Mouse (Mus musculus) kidney, embryonic 15.5 days (tissue): ENCODE measurements at regions not wholly inside any gene's neighbourhood (a gene's known extent, or its start where the extent isn't known, plus 50 kb on each side); places are given as distances from the start of the nearest gene placed in this dataset.

ENCODE experiments used
- ATAC-seq: fragments of 200-750 bp; cut with Nextera tagmentation; replicated peaks from 2 replicates; pipeline ENCODE4 v1.8.0; 2017; ENCODE audit warnings: moderate TSS enrichment; ENCODE audit not compliant: low FRiP score
- H3K27ac ChIP-seq: fragments of 300-500 bp; sonication (generic); 2 replicates; pipeline ENCODE4 v1.5.1; 2015; ENCODE audit warnings: mild to moderate bottlenecking, inconsistent platforms
- H3K27me3 ChIP-seq: fragments of 300-500 bp; sonication (generic); 2 replicates; pipeline ENCODE4 v1.6.1; 2015; ENCODE audit warnings: inconsistent platforms
- H3K36me3 ChIP-seq: fragments of 300-500 bp; sonication (generic); 2 replicates; pipeline ENCODE4 v1.6.1; 2015; ENCODE audit warnings: inconsistent platforms
- H3K4me1 ChIP-seq: fragments of 300-500 bp; sonication (generic); 2 replicates; pipeline ENCODE4 v1.6.1; 2015; ENCODE audit warnings: inconsistent platforms
- H3K4me2 ChIP-seq: fragments of 300-500 bp; sonication (generic); 2 replicates; pipeline ENCODE4 v1.6.1; 2015; ENCODE audit warnings: moderate library complexity, mild to moderate bottlenecking, inconsistent platforms
- H3K4me3 ChIP-seq: fragments of 300-500 bp; sonication (generic); replicated peaks from 2 replicates; pipeline ENCODE4 v1.5.1; 2015; ENCODE audit warnings: mild to moderate bottlenecking, inconsistent platforms
- H3K9ac ChIP-seq: fragments of 300-500 bp; sonication (generic); 2 replicates; pipeline ENCODE4 v1.6.1; 2015; ENCODE audit warnings: mild to moderate bottlenecking, inconsistent platforms
- H3K9me3 ChIP-seq: fragments of 300-500 bp; sonication (generic); replicated peaks from 2 replicates; pipeline ENCODE4 v1.6.1; 2016; ENCODE audit warnings: inconsistent platforms
- WGBS: fragments of 180-500 bp; shearing (Covaris S2); methylation state at CpG from one replicate; pipeline ENCODE4 v1.1.7; 2015; ENCODE audit warnings: mixed read lengths; 5-methylcytosine and 5-hydroxymethylcytosine counted together

DNA sequence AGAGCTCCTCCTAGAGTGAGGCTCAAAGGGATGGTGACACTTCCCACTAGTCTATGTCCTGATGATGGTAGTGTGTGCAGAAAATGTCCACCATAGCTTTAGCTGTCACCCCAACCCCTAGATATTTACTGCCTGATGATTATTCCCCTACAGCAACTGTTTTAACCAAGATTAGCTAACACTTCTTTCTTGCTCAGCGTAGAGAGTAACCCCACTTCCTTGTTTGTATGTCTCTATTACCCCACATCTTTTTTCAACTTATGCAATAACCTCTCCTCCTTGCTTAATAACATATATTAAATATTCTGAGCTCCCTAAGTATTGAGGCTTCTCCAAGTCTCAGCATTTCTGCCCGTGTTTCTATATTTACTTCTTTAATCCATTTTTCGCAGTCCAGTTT lies 404.2 kb upstream of the Cntn3 start:
- no peaks in the 10 kb centered on the region for H3K36me3 ChIP-seq
- H3K4me3 ChIP-seq: no peak overlapping the region
- H3K27ac ChIP-seq: no peak overlapping the region
- no peak overlapping the region for H3K4me2 ChIP-seq
- 93% methylated on average over 3 of the region's 3 CpGs for WGBS
- H3K9me3 ChIP-seq: no peaks in the 10 kb centered on the region
- H3K27me3 ChIP-seq: no peaks in the 10 kb centered on the region
- ATAC-seq: no peak
- H3K9ac ChIP-seq: no peak overlapping the region
- H3K4me1 ChIP-seq: no peaks in the 10 kb centered on the region

DNA sequence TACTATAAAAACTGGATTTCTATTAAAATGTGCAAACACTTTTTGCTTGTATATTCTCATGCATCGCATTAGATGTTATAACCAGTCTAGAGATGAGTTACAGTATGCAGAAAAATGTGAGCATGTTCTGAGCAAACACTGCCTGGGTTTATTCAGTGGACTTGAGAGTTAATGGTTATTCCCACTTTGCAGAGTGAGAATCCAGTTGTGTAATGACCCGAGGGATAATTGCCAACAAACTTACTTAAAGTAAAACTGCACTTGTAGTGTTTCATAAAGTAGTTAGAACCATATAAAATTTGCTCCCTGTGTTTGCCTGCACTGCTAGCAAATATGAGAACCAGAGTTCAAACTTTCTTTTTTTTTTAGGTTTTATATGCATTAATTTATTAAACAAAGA lies 450.4 kb upstream of the Cntn3 start:
- Histone ChIP-seq H3K4me2 (no peak overlapping the region), H3K9me3 (no peaks in the 10 kb centered on the region), H3K4me3 (no peak overlapping the region), H3K9ac (no peak overlapping the region), H3K27me3 (no peaks in the 10 kb centered on the region), H3K27ac (no peak overlapping the region), H3K36me3 (no peaks in the 10 kb centered on the region), H3K4me1 (no peaks in the 10 kb centered on the region)
- 74% methylated on average over 2 of the region's 2 CpGs for WGBS
- no peak for ATAC-seq

- 63% methylated on average over 2 of the region's 2 CpGs for WGBS
Measured at GRCm38 (mm10) chr6:103024006-103024405, 451.1 kb upstream of the Cntn3 start.

DNA sequence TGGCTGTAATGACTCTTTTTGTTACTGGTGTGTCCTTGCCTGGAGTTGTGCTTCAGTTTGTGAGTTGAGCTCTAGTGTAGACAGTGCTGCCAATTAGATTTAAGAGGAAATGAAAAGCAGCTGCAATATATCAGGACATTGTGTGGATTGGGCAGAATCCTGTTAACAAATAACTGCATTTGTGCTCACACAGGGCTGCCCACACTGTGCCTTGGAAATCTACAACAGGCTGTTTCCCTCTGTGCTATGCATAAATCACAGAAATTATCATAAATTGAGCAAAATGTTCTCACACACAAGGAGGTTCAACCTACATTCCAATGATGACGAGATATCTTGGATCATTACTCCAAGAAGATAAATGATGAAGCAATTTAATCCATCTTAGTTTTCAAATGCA lies 455.2 kb upstream of the Cntn3 start:
- Histone ChIP-seq H3K27me3 (no peaks in the 10 kb centered on the region), H3K27ac (no peak overlapping the region), H3K9me3 (no peaks in the 10 kb centered on the region), H3K9ac (no peak overlapping the region), H3K36me3 (no peaks in the 10 kb centered on the region), H3K4me1 (no peaks in the 10 kb centered on the region), H3K4me2 (no peak overlapping the region), H3K4me3 (no peak overlapping the region)
- 60% methylated on average over 1 of the region's 1 CpGs for WGBS
- no peak for ATAC-seq

More at GRCm38 (mm10) chr6:103024006-103024405, 451.1 kb upstream of the Cntn3 start:
- H3K36me3 ChIP-seq: no peaks in the 10 kb centered on the region
- no peak overlapping the region for H3K27ac ChIP-seq
- H3K9ac ChIP-seq: no peak overlapping the region
- H3K4me2 ChIP-seq: no peak overlapping the region
- no peak overlapping the region for H3K4me3 ChIP-seq
- H3K27me3 ChIP-seq: no peaks in the 10 kb centered on the region
- H3K9me3 ChIP-seq: no peaks in the 10 kb centered on the region
- no peaks in the 10 kb centered on the region for H3K4me1 ChIP-seq
- ATAC-seq: no peak

- Histone ChIP-seq H3K4me1 (no peaks in the 10 kb centered on the region), H3K36me3 (no peaks in the 10 kb centered on the region), H3K4me2 (no peak overlapping the region), H3K9ac (no peak overlapping the region), H3K9me3 (no peaks in the 10 kb centered on the region), H3K4me3 (no peak overlapping the region), H3K27me3 (no peaks in the 10 kb centered on the region), H3K27ac (no peak overlapping the region)
- 71% methylated on average over 3 of the region's 4 CpGs for WGBS
- ATAC-seq: no peak
Measured at GRCm38 (mm10) chr6:103033418-103033817, 460.5 kb upstream of the Cntn3 start.

DNA sequence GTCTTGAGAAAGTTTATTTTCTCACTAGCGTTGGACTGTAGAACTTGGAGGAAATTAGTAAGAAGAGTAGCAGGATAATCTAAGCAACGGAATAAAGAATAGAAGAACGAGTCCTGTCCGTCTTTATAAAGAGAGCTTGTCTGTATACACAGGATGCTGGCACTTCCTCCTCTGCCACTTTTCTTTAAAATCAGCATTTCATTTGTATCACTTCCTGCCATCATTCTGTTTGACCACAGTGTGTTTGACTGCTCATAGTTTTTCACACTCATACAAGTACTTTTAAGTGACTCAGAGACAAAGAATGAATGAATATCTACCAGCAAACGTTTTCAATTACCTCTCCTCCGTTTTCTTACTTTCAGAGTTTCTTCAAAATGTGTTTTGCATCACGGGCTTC lies 461.0 kb upstream of the Cntn3 start:
- 38% methylated on average over 7 of the region's 7 CpGs for WGBS
- Histone ChIP-seq H3K9ac (no peak overlapping the region), H3K27ac (no peak overlapping the region), H3K4me1 (no peaks in the 10 kb centered on the region), H3K36me3 (no peaks in the 10 kb centered on the region), H3K27me3 (no peaks in the 10 kb centered on the region), H3K4me3 (no peak overlapping the region), H3K9me3 (no peaks in the 10 kb centered on the region), H3K4me2 (no peak overlapping the region)
- ATAC-seq: no peak

DNA sequence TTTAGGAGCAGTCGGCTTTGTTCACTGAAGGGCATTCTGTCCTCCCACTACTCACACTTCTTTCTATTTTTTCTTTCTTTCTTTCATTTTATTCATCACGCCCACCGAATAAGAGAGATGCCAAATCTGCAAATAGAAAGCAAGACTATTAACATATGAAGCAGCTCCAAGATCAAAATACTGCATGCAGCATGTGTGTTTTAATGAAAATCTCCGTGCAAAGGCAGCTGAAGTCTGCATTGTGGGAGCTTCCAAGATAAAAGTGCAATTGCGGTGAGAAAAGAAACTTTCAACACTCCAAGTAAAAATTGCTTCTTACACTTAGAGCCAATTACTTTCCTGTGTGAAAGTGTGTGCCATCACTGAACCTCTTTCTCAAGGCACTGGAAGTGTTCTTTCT lies 449.8 kb upstream of the Chl1 start:
- no peaks in the 10 kb centered on the region for H3K9me3 ChIP-seq
- WGBS: 86% methylated on average over 5 of the region's 5 CpGs
- no peaks in the 10 kb centered on the region for H3K36me3 ChIP-seq
- no peak overlapping the region for H3K9ac ChIP-seq
- no peak overlapping the region for H3K4me3 ChIP-seq
- no peaks in the 10 kb centered on the region for H3K27me3 ChIP-seq
- H3K4me2 ChIP-seq: no peak overlapping the region
- H3K27ac ChIP-seq: no peak overlapping the region
- ATAC-seq: no peak
- H3K4me1 ChIP-seq: no peaks in the 10 kb centered on the region

GRCm38 (mm10) chr6:103106189-103106588 lies 404.2 kb upstream of the Chl1 start:
- H3K9me3 ChIP-seq: no peaks in the 10 kb centered on the region
- H3K9ac ChIP-seq: no peak overlapping the region
- no peaks in the 10 kb centered on the region for H3K36me3 ChIP-seq
- H3K27ac ChIP-seq: no peak overlapping the region
- H3K27me3 ChIP-seq: no peaks in the 10 kb centered on the region
- H3K4me2 ChIP-seq: no peak overlapping the region
- H3K4me1 ChIP-seq: no peaks in the 10 kb centered on the region
- 50% methylated on average over 1 of the region's 1 CpGs for WGBS
- no peak for ATAC-seq
- H3K4me3 ChIP-seq: no peak overlapping the region

DNA sequence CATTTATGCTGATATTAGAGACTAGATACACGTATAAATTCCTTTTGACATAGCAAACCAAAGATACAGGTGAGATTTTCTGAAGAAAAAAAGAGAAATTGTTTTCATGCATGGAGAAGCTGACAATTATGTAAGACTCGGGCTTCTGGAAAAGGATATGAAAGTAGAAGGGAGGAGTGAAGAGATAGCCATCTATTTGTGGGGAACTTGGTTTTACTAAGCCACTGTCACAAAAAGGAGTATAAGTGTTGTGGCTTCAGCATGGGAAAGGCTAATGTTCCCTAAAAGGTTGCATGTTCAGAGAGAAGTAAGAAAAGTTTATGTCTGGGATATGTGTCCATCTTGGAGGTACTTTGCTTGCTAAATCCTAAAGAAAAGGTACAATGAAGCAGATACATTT lies 390.8 kb upstream of the Chl1 start:
- Histone ChIP-seq H3K27ac (no peak overlapping the region), H3K4me1 (no peaks in the 10 kb centered on the region), H3K27me3 (no peaks in the 10 kb centered on the region), H3K36me3 (no peaks in the 10 kb centered on the region), H3K4me2 (no peak overlapping the region), H3K4me3 (no peak overlapping the region), H3K9ac (no peak overlapping the region), H3K9me3 (no peaks in the 10 kb centered on the region)
- ATAC-seq: no peak
- WGBS: 77% methylated on average over 2 of the region's 2 CpGs

DNA sequence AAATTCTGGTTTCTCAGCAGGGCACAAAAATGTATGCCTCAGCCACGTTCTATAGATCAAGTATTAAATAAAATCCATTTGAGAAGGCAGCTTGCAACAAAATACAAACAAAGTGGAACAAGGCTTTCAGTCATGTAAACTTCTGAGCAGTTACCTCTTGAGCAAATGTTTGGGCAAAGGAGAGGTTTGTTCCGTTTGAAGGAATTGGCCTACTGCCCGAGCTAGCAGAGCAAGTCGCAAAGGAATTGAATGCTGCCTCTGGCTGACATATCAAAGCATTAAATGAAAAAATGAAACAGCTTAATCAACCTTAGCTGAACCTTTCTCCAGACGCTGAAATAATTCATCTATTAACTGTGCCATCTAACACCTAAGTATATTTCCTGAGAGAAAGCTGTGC lies 369.5 kb upstream of the Chl1 start:
- no peak overlapping the region for H3K27ac ChIP-seq
- no peak for ATAC-seq
- H3K4me3 ChIP-seq: no peak overlapping the region
- no peaks in the 10 kb centered on the region for H3K9me3 ChIP-seq
- 57% methylated on average over 5 of the region's 5 CpGs for WGBS
- H3K4me2 ChIP-seq: no peak overlapping the region
- H3K36me3 ChIP-seq: no peaks in the 10 kb centered on the region
- no peaks in the 10 kb centered on the region for H3K27me3 ChIP-seq
- H3K9ac ChIP-seq: no peak overlapping the region
- no peaks in the 10 kb centered on the region for H3K4me1 ChIP-seq

DNA sequence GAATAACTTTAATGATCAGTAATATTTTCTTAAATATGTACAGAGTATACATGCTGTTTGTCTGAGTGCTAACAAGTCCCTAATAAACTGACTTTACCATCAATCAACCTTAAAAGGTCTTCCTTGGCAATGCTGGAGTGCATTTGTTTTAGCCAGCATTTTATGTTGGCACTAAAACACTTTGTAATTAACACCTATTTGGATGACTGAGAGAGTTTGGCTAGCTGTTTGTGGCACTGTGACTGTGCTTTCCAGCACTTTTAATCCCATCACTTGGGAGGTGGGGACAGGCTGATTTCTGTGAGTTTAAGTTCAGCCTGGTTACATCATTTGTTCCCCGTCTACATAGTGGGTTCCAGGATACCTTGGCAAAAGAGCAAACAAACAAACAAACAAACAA lies 332.5 kb upstream of the Chl1 start:
- Histone ChIP-seq H3K9me3 (no peaks in the 10 kb centered on the region), H3K27me3 (no peaks in the 10 kb centered on the region), H3K4me3 (no peak overlapping the region), H3K9ac (no peak overlapping the region), H3K4me2 (no peak overlapping the region), H3K36me3 (no peaks in the 10 kb centered on the region), H3K4me1 (no peaks in the 10 kb centered on the region), H3K27ac (no peak overlapping the region)
- 12% methylated on average over 1 of the region's 1 CpGs for whole genome bisulfite sequencing
- no peak for ATAC-seq

- H3K4me1 ChIP-seq: no peaks in the 10 kb centered on the region
- no peak overlapping the region for H3K4me2 ChIP-seq
- no peak overlapping the region for H3K4me3 ChIP-seq
- no peak for ATAC-seq
- no peaks in the 10 kb centered on the region for H3K36me3 ChIP-seq
- no peaks in the 10 kb centered on the region for H3K9me3 ChIP-seq
- H3K9ac ChIP-seq: no peak overlapping the region
- H3K27me3 ChIP-seq: no peaks in the 10 kb centered on the region
- H3K27ac ChIP-seq: no peak overlapping the region
Measured at GRCm38 (mm10) chr6:103183355-103183754, 327.0 kb upstream of the Chl1 start.

DNA sequence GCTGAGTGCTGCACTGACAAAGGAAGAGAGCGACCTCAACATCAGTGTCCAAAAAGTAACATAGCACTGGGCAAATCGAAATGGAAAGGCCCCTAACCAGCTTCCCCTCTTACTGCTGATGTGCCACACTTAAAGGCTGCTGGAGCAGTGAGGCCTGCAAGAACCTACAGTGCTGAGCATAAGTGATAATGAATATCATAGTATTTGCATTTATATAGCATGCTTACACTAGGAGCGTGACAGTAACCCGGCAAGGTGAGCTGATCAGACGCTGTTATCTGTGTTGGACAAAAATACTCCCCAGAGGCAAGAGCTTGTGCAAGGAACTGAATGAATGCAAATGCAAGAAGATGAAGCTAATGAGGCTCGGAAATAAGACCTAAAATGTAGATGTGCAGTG lies 313.5 kb upstream of the Chl1 start:
- ATAC-seq: no peak
- Histone ChIP-seq H3K4me1 (no peaks in the 10 kb centered on the region), H3K9me3 (no peaks in the 10 kb centered on the region), H3K4me2 (no peak overlapping the region), H3K27ac (no peak overlapping the region), H3K36me3 (no peaks in the 10 kb centered on the region), H3K4me3 (no peak overlapping the region), H3K27me3 (no peaks in the 10 kb centered on the region), H3K9ac (no peak overlapping the region)
- 83% methylated on average over 6 of the region's 6 CpGs for WGBS
